Mouse (Mus musculus) bone marrow macrophage, adult 2 months (primary cell): ENCODE data around the gene Mgme1.

Experiments used
- CTCF ChIP-seq: IDR thresholded peaks from 2 replicates; pipeline ENCODE4 v1.5.1; 2012; ENCODE audit warnings: low read depth, mild to moderate bottlenecking, low read length, moderate library complexity
- POLR2A ChIP-seq: IDR thresholded peaks from 2 replicates; pipeline ENCODE4 v1.6.1; 2012; ENCODE audit warnings: mild to moderate bottlenecking, low read depth, low read length, borderline replicate concordance

GRCm38 (mm10) chr2:144290321-144290720 is 19.9 kb downstream of the Mgme1 start:
- TF ChIP-seq CTCF (no peak), POLR2A (no peak)
